Mouse (Mus musculus): ENCODE results near the gene Msto1. TPM values are rescaled to one million over a fixed set of nuclear protein-coding genes. Genes with fewer than 3 reads are reported as not detected.
"Not testable (repeated sequence)": the region's sequence is repeated elsewhere in the genome, so short reads cannot be mapped to it uniquely, and the experiment has no call there.

Gene Msto1
- 51.5 and 59.1 TPM in 2 replicates for polyA plus RNA-seq (2015; fragmentation: Nextera tagmentation; extraction: Ambion mirVana)

DNA sequence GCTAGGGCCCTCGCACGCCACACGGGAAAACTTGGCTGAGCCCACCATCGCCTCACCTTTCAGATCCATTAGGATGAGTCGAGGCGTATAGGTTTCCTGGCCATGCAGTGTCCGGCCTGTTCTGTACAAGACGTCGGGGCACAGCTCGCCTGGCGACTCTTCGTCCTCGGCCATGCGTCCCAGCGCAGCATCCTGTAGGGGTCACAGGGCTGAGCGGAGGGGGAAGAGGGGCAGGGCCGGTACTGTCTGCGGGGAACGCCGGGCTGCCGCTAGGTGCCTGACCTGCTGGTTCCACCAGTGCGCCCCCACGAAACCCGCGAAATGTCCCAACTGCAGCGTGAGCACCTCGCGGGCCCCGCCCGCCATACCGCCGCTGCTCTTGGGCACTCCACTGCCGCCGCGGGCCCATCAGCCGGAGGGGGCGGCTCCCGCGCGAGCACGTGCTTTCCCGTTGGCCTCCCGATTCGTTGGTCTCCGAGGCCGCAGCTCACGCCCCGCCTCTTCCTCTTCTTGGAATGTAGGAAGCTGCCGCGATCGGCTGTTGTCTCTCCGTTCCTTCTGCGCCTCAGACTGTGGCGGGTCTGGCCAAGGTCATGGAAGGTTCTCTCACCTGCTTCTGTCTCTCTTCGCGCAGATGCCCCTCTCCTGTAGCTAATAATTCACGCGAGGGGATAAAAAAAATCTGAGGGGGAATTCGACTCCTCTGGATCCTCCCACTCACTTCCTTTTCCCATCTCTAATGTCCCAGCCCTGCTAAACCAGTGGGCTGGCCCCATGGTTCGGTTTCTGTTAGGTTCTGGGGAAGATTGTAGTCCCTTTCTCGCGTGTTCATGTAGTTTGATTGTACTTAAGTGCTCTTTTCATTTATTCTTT, at the start of gene Msto1:
Gene Msto1 (minus strand): TSS at position 489 of the 873 bp plus-strand sequence.
- Histone ChIP-seq H3K9me3 (replicated peaks) (no peaks in the 10 kb centered on the region), H3K27ac (peak within 1 kb of the TSS; percentile 93), H3K36me3 (peaks cover 38% of the 10 kb centered on the region), H3K27me3 (no peaks in the 10 kb centered on the region), H3K4me1 (peaks cover 18% of the 10 kb centered on the region), H3K4me2 (peak within 1 kb of the TSS; percentile 74), H3K9ac (peak within 1 kb of the TSS; percentile 75), H3K4me3 (replicated peaks) (peak within 1 kb of the TSS; percentile 80)
- peak; percentile 97 for ATAC-seq (replicated peaks; ENCODE audit: low FRiP score)
- WGBS = under 1% methylated on average over 62 of the region's 62 CpGs

DNA sequence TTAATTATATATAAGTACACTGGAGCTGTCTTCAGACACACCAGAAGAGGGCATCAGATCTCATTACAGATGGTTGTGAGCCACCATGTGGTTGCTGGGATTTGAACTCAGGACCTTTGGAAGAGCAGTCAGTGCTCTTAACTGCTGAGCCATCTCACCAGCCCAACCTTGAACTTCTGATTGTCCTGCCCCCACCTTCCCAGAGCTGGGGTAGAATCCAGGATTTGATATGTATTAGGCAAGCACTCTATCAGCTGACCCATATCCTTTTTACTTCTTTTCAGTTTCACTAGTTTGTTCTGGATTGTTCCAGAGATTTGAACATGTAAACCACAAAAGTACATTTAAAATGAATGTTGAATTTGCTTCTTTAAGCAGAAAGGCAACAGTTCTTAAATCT, 49.4 kb upstream of the Msto1 start:
- H3K9ac ChIP-seq; H3K9me3 ChIP-seq (replicated peaks); H3K4me3 ChIP-seq (replicated peaks); H3K27ac ChIP-seq; H3K4me1 ChIP-seq; H3K4me2 ChIP-seq; H3K27me3 ChIP-seq; ATAC-seq (replicated peaks; ENCODE audit: low FRiP score): not testable (repeated sequence)
- peaks cover 18% of the 10 kb centered on the region for H3K36me3 ChIP-seq

DNA sequence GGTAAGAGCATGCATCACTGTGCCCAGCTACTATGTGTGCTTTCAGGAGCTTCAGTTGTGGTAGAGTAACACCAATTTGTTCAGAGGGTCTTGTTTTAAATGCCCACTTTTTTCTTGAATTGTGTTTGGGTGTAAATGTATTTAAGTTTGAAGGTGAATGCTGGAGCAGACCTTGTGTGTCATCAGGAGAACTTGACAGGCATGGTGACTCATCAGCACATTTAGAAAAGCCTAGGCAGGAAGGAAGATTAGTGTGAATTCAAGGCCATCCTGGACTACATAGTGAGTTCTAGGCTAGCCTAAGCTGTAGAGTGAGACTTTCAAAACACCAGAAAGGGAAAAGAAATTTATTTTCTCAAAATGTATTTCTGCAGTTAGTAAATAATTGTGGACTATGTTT, 39.9 kb upstream of the Msto1 start:
- Histone ChIP-seq H3K4me1 (peaks cover 22% of the 10 kb centered on the region), H3K27me3 (no peaks in the 10 kb centered on the region), H3K9ac (no peak overlapping the region)

DNA sequence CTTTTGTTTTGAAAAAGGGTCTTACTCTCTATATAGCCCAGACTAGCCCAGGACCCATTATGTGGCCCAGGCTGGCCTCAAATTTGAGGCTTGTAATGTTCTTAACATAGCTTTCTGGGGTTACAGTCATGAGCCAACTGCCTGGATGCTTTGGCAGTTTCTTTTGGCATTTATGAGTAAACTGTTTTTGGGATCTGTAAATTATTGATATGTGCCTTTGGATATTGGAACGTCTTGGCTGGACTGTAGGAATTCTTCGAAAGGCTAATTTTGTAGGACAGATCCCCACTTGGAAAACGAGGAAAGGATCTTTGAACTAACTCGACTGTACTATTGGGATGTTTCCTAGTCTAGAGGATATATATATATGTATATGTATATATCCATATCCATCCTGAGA, 39.4 kb upstream of the Msto1 start:
- no peaks in the 10 kb centered on the region for H3K9me3 ChIP-seq (replicated peaks)
- H3K27ac ChIP-seq = no peak overlapping the region
- no peaks in the 10 kb centered on the region for H3K36me3 ChIP-seq
- H3K4me2 ChIP-seq = no peak overlapping the region
- no peak for ATAC-seq (replicated peaks; ENCODE audit: low FRiP score)
- 78% methylated on average over 4 of the region's 4 CpGs for WGBS
- no peaks in the 10 kb centered on the region for H3K27me3 ChIP-seq
- H3K9ac ChIP-seq = no peak overlapping the region
- H3K4me1 ChIP-seq = peaks cover 27% of the 10 kb centered on the region
- H3K4me3 ChIP-seq (replicated peaks) = no peak overlapping the region

More for the DNA sequence above, 39.9 kb upstream of the Msto1 start:
- no peak overlapping the region for H3K27ac ChIP-seq
- H3K4me3 ChIP-seq (replicated peaks) = no peak overlapping the region
- ATAC-seq (replicated peaks; ENCODE audit: low FRiP score) = no peak
- no peaks in the 10 kb centered on the region for H3K36me3 ChIP-seq
- no peak overlapping the region for H3K4me2 ChIP-seq
- no peaks in the 10 kb centered on the region for H3K9me3 ChIP-seq (replicated peaks)

DNA sequence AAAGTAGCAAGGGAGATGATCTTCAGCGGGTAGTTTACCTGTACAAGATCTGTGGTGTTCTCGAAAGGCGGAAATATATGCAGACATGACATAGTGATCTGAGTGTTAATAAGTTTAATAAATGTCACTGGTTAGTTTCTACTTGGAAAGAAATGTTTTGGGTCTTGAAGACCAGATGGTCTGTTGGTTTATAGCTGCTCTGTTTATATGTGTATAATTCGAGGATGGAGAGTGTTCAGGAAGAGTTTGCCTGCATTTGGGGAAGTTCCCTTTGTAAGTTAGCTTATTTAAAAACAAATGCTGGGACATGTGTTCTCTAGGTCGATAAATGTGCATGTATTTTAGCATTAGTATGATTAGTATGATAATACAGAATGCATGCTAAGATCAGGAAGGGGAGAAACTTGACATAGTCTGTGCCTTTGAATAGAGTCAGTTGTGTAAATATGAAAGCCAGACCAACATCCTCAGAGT, 37.6 kb upstream of the Msto1 start:
- 2% methylated on average over 5 of the region's 5 CpGs for WGBS
- no peaks in the 10 kb centered on the region for H3K27me3 ChIP-seq
- peak overlapping the region; percentile 87 for H3K9ac ChIP-seq
- H3K9me3 ChIP-seq (replicated peaks) = no peaks in the 10 kb centered on the region
- no peak for ATAC-seq (replicated peaks; ENCODE audit: low FRiP score)
- peak overlapping the region; percentile 91 for H3K4me3 ChIP-seq (replicated peaks)
- H3K36me3 ChIP-seq = no peaks in the 10 kb centered on the region
- peak overlapping the region; percentile 66 for H3K4me2 ChIP-seq
- peak overlapping the region; percentile 99 for H3K27ac ChIP-seq
- H3K4me1 ChIP-seq = peaks cover 35% of the 10 kb centered on the region

DNA sequence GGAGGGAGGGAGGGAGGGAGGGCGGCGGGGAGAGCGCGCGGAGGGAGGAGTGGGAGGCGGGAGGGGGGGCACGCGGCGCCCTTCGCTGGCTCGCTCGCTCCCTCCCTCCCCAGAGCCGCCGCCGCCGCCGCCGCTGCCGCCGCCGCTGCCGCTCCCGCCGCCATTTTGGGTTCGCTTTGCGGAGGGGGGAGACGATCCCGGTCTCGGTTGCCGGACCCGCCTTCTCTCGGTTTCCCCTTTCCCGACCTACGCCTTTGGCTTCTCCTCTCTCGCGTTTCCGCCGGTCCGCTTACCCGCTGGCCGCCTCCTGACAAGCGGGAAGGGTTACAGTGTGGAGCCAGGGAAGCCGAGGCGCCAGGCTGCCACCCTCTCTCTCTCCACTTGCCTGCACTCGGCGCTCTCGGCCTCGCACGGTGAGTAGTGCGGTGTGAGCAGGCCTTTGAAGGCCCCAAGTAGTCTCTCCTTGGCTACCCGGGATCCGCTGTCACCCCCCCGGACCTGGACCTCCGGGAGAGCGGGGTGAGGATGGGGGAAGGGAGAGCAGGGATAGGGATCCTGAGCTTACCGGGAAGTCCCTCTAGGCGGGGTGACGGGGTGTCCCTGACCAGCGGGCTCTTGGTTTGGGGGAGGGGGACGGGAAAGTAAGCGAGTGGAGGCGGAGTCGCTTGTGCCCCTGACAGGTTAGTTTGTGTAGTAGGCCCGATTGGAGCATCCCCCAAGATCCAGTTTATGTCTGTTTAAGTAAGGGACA, 37.0 kb upstream of the Msto1 start, which contains the start of the genes Ash1l and Dap3:
Gene Ash1l (plus strand): TSS at position 47 of the 751 bp plus-strand sequence.
Gene Dap3 (minus strand): TSS at position 606 of the 751 bp plus-strand sequence.
- H3K36me3 ChIP-seq = no peaks in the 10 kb centered on the region
- peak within 1 kb of the TSS; percentile 99 for H3K27ac ChIP-seq
- H3K9me3 ChIP-seq (replicated peaks) = no peaks in the 10 kb centered on the region
- peak within 1 kb of the TSS; percentile 91 for H3K4me3 ChIP-seq (replicated peaks)
- H3K4me2 ChIP-seq = peak within 1 kb of the TSS; percentile 66
- peak; percentile 84 for ATAC-seq (replicated peaks; ENCODE audit: low FRiP score)
- no peaks in the 10 kb centered on the region for H3K27me3 ChIP-seq
- under 1% methylated on average over 45 of the region's 64 CpGs for WGBS
- peak within 1 kb of the TSS; percentile 87 for H3K9ac ChIP-seq
- peaks cover 35% of the 10 kb centered on the region for H3K4me1 ChIP-seq

DNA sequence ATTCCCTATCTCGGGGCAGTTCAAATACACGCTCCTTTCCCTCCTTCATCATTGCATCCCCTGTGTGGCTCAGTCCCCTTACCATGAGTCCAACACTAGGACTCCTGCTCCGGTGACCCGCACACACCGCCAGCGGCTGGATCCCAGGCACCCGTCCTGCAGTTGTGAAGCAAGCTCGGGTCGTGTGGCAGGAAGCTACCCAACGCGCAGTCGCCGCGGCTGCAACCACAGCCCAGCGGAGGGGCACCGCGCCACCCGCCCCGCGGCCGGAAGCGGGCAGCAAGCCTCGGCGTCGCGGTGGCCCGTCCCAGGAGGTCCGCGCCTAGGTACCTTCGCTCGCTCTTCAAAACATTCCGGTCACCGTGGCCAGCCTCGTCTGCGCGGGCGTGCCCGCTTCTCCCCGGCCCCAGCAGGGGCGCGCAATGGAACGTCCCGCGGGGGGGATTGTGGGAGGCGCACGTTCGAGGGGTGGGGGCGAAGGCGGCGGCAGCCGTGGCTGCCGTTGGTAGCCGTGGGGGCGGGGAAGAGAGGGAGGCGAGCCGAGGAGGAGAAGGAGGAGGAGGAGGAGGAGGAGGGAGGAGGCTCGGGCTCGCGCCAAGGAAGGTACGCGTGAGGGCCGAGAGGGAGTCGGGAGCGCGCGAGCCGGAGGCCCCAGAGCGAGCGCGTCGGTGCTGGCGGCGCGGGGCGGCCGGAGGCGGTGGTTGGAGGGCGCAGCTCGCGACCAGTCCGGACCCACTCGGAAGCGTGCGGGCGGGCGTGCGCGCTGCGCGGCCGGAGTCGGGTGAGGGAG, 36.2 kb upstream of the Msto1 start:
- Histone ChIP-seq H3K9ac (peak overlapping the region; percentile 87), H3K4me2 (peak overlapping the region; percentile 66), H3K27me3 (no peaks in the 10 kb centered on the region), H3K27ac (peak overlapping the region; percentile 99), H3K4me3 (replicated peaks) (peak overlapping the region; percentile 91), H3K9me3 (replicated peaks) (no peaks in the 10 kb centered on the region), H3K4me1 (peaks cover 35% of the 10 kb centered on the region), H3K36me3 (no peaks in the 10 kb centered on the region)
- under 1% methylated on average over 73 of the region's 92 CpGs for WGBS
- ATAC-seq (replicated peaks; ENCODE audit: low FRiP score) = peak; percentile 95

DNA sequence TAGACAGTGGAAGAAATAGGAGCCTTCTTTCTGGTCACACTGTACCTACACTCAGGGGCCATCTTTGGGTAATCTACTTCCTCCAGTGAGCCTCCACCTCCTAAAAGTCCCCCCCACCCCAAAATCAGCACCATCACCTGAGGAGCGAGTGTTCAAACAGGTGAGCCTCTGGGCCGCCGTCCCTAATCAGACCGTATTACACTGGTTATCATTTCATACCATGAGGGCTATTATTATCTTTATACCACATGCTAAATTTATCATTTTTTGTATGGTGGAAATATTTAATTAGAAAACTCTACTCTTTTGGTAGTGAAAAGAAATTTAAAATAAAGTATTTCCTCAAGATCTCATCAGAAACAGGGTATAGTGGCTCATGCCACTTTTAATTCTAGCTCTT, 30.3 kb upstream of the Msto1 start:
- no peaks in the 10 kb centered on the region for H3K9me3 ChIP-seq (replicated peaks)
- H3K9ac ChIP-seq = no peak overlapping the region
- H3K36me3 ChIP-seq = peaks cover 33% of the 10 kb centered on the region
- H3K4me1 ChIP-seq = peaks cover 16% of the 10 kb centered on the region
- no peak for ATAC-seq (replicated peaks; ENCODE audit: low FRiP score)
- H3K27me3 ChIP-seq = no peaks in the 10 kb centered on the region
- H3K4me3 ChIP-seq (replicated peaks) = no peak overlapping the region
- no peak overlapping the region for H3K27ac ChIP-seq
- H3K4me2 ChIP-seq = no peak overlapping the region
- WGBS = 85% methylated on average over 4 of the region's 4 CpGs

DNA sequence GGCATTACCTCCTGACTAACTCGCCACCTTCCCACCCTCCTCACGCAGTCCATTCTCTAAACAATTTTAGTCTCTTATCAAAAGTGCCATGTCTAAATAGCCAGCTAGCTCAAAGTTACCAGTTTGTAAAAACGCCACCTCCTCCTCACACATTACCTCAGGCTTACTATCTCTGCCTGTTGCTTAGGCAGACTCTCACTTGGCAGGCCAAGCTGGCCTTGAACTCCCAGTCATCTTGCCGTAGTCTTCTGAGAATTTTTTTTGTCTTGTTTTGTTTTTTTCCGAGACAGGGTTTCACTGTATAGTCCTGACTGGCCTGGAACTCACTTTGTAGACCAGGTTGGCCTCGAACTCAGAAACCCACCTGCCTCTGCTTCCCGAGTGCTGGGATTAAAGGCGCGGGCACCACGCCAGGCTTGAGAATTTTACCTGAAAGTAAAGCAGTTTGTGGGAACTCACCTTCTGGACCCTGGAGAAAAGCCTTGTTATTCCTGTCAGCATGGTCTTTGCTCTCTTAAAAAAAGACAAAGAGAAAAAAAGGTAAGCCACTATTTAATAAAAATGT, 28.6 kb upstream of the Msto1 start:
- 94% methylated on average over 10 of the region's 10 CpGs for WGBS
- no peak overlapping the region for H3K27ac ChIP-seq
- no peaks in the 10 kb centered on the region for H3K9me3 ChIP-seq (replicated peaks)
- H3K27me3 ChIP-seq = no peaks in the 10 kb centered on the region
- H3K4me1 ChIP-seq = no peaks in the 10 kb centered on the region
- no peak overlapping the region for H3K9ac ChIP-seq
- H3K36me3 ChIP-seq = peaks cover 49% of the 10 kb centered on the region
- H3K4me3 ChIP-seq (replicated peaks) = no peak overlapping the region
- no peak overlapping the region for H3K4me2 ChIP-seq
- ATAC-seq (replicated peaks; ENCODE audit: low FRiP score) = no peak

DNA sequence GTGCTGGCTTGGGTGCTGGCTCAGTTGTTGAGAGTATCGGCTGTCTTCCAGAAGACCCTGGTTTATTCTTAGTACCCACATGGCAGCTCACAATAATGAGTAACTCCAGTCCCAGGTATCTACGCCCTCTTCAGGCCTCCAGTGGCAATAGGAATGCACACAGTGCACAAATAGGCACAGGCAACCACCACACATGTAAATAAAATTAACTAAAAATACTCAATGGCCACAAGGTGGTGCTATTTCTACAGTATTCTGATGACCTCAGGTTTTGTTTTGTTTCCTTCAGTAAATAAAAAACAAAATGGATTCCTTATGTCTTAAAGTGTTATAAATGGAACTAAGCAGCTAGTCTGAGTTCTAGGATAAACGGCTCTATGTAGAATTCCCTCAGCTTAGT, 25.9 kb upstream of the Msto1 start:
- 0 out of 2 replicates have a peak, but pooled peaks have one; percentile 36 for ATAC-seq (replicated peaks; ENCODE audit: low FRiP score)
- Histone ChIP-seq H3K4me1 (no peaks in the 10 kb centered on the region), H3K9me3 (replicated peaks) (no peaks in the 10 kb centered on the region), H3K9ac (no peak overlapping the region), H3K4me2 (no peak overlapping the region), H3K36me3 (peaks cover 75% of the 10 kb centered on the region), H3K4me3 (replicated peaks) (no peak overlapping the region), H3K27ac (no peak overlapping the region), H3K27me3 (no peaks in the 10 kb centered on the region)
- WGBS = 81% methylated on average over 3 of the region's 3 CpGs

DNA sequence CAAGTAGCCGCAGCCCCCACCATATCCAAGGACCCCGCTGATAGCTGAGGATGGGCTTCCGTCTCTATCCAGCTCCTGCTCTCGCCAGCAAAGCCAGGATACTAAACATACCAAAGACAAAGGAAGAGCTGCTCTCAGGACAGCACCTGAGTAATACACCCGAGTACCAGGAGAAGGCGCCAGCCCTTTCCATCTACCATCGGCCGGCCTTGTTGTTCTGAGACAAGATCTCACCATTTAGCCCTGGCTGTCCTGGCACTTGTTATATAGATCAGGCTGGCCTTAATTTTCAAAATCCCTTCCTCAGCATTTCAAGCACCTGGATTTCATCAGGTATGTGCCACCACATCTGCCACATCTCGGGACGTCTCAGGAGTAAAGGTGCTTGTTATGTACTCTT, 25.3 kb upstream of the Msto1 start:
- no peak overlapping the region for H3K9ac ChIP-seq
- 92% methylated on average over 10 of the region's 10 CpGs for WGBS
- H3K4me1 ChIP-seq = no peaks in the 10 kb centered on the region
- H3K36me3 ChIP-seq = peaks cover 81% of the 10 kb centered on the region
- H3K27ac ChIP-seq = no peak overlapping the region
- H3K4me2 ChIP-seq = no peak overlapping the region
- no peak for ATAC-seq (replicated peaks; ENCODE audit: low FRiP score)
- no peaks in the 10 kb centered on the region for H3K9me3 ChIP-seq (replicated peaks)
- no peaks in the 10 kb centered on the region for H3K27me3 ChIP-seq
- no peak overlapping the region for H3K4me3 ChIP-seq (replicated peaks)

Data from kidney, embryonic 15.5 days (tissue).